Mouse (Mus musculus) stomach, postnatal 0 days (tissue): ENCODE data around the gene Spem2.

Experiments used
- CTCF ChIP-seq: IDR thresholded peaks from 2 replicates; pipeline ENCODE4 v1.5.1; 2016; ENCODE audit warnings: antibody characterized with exemption, low read depth, mild to moderate bottlenecking, moderate library complexity
- EP300 ChIP-seq: optimal IDR thresholded peaks from 2 replicates; pipeline ENCODE3; 2016; ENCODE audit warnings: antibody characterized with exemption

GRCm38 (mm10) chr11:69835966-69836335 is 17.7 kb upstream of the Spem2 start:
- TF ChIP-seq CTCF (no peak), EP300 (no peak)
